Mouse (Mus musculus): Measurements from ENCODE around the gene Ampd3. TPM values are rescaled to one million over a fixed set of nuclear protein-coding genes. Genes with fewer than 3 reads are reported as not detected.

Gene Ampd3
- polyA plus RNA-seq, 1 experiment, result 34.2 TPM

GRCm38 (mm10) chr7:110797722-110798409 is 29.9 kb downstream of the Ampd3 start:
- DNase-seq (ENCODE audit: low read depth), result no peak

- DNase-seq (ENCODE audit: low read depth), result no peak
Measured at GRCm38 (mm10) chr7:110801028-110801427, 33.0 kb downstream of the Ampd3 start.

DNA sequence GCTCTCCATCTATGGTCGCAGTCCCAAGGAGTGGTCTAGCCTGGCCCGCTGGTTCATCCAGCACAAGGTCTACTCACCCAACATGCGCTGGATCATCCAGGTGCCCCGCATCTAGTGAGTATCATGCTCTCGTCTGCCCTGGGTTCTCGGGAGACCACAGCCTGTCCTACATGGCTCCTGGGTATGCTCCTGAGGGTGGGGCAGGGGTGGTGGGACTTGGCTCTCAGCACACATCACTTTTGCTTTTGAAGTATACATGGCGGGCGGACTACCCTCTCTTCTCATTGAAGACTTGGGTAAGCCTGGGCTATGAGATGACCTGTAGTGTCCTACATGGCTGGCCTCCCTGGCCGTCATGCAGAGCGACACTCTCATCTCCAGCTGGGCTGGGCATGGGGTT is 35.1 kb downstream of the Ampd3 start:
- no peak for DNase-seq (ENCODE audit: low read depth)

GRCm38 (mm10) chr7:110804266-110804665 is 36.3 kb downstream of the Ampd3 start:
- DNase-seq (ENCODE audit: low read depth), result no peak

DNA sequence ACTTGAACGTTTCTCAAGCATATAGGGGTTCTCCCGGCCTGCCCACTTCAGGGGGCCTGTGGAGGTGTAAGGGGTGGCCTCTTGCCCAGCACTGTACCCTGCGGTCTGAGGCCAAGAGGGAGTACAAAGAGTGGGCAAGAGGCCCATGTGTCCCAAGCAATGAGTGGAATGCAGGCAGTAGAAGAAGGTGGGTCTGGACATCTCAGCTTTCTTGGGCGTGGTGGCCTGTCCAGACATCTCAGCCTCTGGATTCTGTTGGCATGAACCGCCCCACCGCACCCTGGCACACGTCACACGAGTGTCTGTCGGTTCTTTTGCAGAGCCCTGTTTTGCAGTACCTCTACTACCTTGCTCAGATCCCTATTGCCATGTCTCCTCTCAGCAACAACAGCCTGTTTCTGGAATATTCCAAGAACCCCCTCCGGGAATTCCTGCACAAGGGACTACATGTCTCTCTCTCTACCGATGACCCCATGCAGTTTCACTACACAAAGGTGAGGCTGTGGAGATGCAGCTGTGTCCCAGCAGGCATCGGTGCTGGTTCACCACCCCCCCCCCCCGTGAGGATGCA is 39.5 kb downstream of the Ampd3 start:
- DNase-seq (ENCODE audit: low read depth), result no peak

DNA sequence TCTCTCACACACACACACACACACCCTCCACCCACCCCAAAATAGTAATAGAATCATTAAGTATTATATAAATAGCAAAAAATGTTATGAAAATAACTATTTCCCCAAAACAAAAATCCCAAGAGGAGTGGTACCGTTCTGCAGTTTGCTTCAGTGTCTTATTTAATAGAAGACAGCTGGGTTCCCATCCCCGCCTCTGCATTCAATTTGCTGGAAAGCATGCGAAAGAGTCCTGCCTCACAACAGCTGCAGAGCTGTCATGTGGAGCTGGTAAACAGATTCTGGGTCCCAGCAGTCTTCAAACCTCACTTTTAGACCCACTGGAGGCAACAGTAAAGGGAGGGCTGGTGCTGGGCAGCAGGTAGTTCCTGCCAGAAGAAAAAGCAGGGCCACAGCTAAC is 41.0 kb downstream of the Ampd3 start:
- DNase-seq (ENCODE audit: low read depth), result no peak

- DNase-seq (ENCODE audit: low read depth), result no peak
Measured at GRCm38 (mm10) chr7:110809585-110810557, 41.9 kb downstream of the Ampd3 start.

DNA sequence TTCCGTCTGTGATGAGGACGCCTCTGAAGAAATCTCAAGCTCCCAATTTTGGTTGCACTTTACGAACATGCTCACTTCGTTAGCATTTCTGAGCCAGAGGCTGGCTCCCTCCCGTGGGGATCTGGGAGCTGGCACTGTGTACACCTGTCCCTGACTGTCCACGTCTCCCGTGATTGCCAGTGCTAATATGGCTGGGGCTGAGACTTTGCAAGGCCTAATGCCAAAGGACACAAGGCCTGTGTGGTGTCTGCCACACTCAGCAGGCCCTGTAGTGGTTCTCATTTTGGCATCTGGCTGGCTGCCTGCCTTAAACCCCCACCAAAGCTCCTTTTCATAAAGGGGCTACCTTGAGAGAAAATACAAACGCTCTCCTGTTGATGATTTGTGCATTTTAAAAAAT is 43.0 kb downstream of the Ampd3 start:
- DNase-seq (ENCODE audit: low read depth), result no peak

GRCm38 (mm10) chr7:110811529-110811928 is 43.5 kb downstream of the Ampd3 start:
- DNase-seq (ENCODE audit: low read depth), result no peak

GRCm38 (mm10) chr7:110813983-110814382 is 46.0 kb downstream of the Ampd3 start:
- no peak for DNase-seq (ENCODE audit: low read depth)

GRCm38 (mm10) chr7:110816037-110816436 is 48.0 kb downstream of the Ampd3 start:
- no peak for DNase-seq (ENCODE audit: low read depth)

DNA sequence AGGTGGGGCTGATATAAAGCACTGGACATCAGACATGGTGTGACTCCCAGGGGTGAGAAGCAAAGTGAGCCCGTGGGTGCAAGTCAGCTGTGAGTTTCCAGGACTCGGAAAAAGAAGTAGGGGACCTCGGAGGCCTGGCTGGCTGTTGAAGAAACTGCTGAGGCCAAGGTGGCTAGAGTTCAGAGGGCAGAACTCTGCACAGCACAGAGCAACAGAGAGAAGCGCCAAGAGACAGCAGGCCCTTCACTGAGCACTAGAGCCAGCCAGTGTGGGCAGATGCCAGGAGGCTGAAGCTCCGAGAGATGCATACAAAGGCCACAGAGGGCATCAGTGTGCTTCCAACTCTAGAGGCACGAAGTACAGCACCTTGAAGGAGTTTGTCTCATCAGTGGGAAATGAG is 50.2 kb downstream of the Ampd3 start:
- DNase-seq (ENCODE audit: low read depth), result no peak

GRCm38 (mm10) chr7:110818787-110819350 is 50.9 kb downstream of the Ampd3 start:
- no peak for DNase-seq (ENCODE audit: low read depth)

DNA sequence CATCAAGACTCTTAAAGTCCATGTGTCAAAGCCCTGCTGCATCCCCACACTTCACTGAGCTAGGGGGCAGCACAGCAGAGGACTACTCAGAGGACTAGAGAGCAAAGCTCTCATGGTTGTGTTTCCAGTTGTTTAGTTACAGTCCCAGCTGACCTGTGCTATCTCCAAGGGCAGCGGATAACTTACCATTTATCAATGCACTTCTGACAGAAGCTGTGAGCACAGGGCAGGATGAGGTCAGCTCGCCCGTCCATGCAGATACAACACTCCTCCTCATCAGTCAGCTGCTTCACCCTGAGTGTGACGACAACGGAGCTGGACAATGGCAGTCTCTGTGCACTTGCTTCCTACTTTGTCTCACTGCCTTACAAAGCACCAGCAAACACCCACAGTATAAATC is 53.1 kb downstream of the Ampd3 start:
- no peak for DNase-seq (ENCODE audit: low read depth)

GRCm38 (mm10) chr7:110821653-110822052 is 53.6 kb downstream of the Ampd3 start:
- DNase-seq (ENCODE audit: low read depth), result no peak

DNA sequence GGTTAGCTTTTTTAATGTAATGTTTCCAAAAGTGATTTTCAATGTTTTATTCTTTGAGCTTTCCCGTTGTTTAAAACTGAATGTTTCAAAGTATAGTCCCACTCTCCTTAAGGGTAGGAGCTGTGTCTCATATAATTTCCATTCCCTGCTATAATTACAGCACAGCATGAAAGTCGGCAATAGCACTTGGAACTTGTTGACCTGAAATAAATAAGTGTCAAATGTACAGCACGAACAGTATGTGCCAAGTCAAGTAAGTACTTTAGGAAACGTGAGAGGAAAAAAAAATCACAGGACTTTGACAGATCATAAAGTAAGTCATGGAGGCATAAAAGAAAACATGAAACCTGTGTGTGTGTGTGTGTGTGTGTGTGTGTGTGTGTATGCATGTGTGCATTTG is 54.0 kb downstream of the Ampd3 start:
- no peak for DNase-seq (ENCODE audit: low read depth)

- DNase-seq (ENCODE audit: low read depth), result no peak
Measured at GRCm38 (mm10) chr7:110823076-110823475, 55.1 kb downstream of the Ampd3 start.

DNA sequence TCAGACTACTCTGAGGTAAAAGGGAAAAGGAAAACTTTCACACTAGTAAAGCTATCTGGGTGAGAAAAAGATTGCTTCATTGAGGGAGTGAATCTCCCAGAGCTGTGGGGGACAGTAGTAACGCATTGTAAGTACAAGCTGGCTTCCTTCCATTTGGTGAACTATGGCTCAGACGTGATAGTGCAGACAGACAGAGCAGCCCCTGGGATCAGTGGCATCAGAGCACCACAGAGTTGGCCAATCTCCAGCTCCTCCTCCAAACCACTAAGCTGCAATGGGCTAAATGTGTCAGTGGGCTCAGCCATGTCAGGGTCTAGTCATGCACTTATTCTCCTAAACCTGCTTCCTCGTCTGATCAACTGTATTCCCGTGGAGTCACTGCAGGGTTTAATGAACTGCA is 55.6 kb downstream of the Ampd3 start:
- no peak for DNase-seq (ENCODE audit: low read depth)

DNA sequence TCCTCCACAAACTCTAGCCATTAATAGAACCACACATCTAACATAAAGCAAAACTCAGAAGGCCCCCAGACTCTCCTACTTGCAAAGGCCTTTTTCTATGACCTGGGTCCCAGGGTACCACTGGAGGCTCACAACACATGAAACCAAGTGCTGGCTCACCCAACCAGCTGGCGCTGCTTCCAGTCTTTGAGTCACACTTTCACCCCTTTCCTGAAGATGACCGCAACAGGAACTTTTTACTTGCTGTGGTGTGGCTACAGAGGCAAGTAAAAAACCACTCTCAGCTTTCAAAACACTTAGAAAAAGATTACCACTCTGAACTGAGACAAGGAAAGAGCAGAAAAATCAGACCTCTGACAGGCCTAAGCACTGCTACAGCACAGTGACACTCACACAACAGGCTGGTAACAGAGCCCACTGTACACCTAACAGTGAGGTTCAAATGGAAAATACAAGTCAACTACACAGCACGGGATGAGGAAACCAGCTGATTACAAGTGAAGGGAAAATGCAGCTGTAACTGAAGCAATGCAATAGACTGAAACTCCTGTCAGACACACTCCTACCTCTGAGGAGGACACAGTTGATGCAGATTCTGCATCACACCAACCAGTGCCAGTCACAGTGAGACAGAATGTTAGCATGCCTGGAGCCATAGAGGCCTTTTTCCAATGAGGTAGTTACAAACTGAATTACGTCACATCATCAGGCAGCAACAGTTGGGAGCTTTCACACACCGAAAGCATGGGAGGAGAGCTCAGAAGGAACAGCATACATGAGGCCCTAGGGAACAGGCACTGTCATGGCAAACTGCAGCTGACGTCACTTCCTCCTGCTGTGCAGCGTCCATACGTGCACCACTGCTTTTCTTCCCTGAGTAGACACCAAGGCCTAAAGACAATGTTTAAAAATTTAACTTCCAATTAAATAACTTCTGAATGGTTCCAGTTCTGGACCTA is 56.3 kb downstream of the Ampd3 start:
- no peak for DNase-seq (ENCODE audit: low read depth)

- no peak for DNase-seq (ENCODE audit: low read depth)
Measured at GRCm38 (mm10) chr7:110833024-110833423, 65.0 kb downstream of the Ampd3 start.

- no peak for DNase-seq (ENCODE audit: low read depth)
Measured at GRCm38 (mm10) chr7:110834018-110834417, 66.0 kb downstream of the Ampd3 start.

Measured in gonadal fat pad, adult 2 months (tissue).